Mouse (Mus musculus) central nervous system, embryonic 14 days (tissue): ENCODE results near the gene Tjap1. TPM values are rescaled to one million over a fixed set of nuclear protein-coding genes. Genes with fewer than 3 reads are reported as not detected.

Source experiments
- polyA plus RNA-seq: library from polyadenylated mRNA; depleted of rRNA; stranded (reverse); fragments of >200 nt; gene quantifications from 2 replicates; pipeline ENCODE4 v1.2.3, GENCODE M21; 2012; rRNA removed

The Tjap1 gene
- 76.4 and 83.6 TPM in 2 replicates for polyA plus RNA-seq

DNA sequence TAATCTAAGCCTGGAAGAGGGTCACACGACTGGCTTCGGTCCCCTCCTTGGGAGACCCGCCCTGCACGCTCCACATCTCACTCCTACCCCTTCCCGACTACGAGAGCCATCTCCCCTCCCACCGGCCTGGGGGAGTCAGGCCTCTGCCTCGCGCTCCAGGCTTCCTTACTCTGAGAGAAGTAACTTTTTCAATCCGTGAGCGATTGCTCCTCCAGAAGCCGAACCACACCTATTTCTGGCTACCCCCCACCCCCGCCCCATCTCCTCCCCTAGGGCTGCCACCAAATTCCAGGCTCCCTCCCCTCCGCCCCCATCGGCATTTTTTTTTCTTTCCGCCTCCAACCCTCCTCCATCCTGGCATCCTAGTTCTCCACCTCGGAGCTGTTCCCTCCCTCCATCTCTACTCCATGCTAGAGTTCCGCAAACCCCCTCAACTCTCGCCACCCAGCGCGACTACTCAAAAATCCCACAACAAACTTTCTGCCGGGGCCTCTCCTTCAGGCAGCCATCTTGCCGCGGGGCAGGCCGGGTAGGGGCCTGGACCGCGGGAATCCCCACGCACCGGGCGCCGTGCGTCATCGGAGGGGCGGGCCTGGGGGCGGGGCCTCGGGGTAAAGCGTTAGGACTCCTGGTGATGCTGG is at the start of gene Tjap1:
Gene Tjap1 (minus strand): TSS at position 544 of the 641 bp plus-strand sequence.

GRCm38 (mm10) chr17:46327906-46328534 is 45.2 kb upstream of the Tjap1 start, which contains the start of gene Abcc10:
Abcc10 (minus strand) TSS chr17:46328352.

GRCm38 (mm10) chr17:46297364-46298219 is 14.8 kb upstream of the Tjap1 start, which contains the start of gene Dlk2:
Dlk2 (plus strand) TSS chr17:46297421.

GRCm38 (mm10) chr17:46253452-46254084 is 29.3 kb downstream of the Tjap1 start, which contains the start of gene Lrrc73:
Lrrc73 (plus strand) TSS chr17:46253531.

DNA sequence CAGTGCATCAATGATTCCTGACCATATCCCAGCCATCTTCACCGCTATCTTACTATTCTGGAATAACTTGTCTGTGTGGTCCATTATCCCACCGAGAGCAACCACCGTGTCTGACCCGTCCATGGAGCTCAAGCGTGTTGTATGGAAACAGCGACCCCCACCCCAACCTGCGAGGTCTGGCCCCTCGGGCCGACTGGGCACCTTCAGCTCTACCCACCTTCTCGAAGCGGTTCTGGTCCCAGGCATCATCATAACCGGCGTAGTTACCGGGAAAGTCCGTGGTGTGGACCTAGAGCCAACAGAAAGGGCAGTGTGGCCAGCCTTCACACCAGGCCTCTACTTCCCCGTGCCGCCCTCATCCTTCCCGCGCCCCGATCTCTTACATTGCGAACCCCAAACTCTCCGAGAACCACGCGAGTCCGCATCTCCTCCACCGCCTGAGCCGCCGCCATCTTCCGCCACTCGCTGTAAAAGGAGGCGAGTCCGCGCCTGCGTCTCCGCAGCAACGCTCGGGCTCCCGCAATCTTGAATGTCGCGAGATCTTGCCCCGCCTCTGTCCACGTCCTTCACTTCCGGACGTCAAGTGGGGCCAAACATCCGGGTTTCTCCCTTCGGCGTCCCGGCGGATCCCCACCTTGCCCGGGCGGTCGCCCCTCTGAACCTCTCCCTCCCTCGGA is 35.2 kb downstream of the Tjap1 start, which contains the start of the genes Polr1c and Yipf3:
Gene Polr1c (minus strand): TSS at position 543 of the 677 bp plus-strand sequence.
Gene Yipf3 (plus strand): TSS at position 569 of the 677 bp plus-strand sequence.

Other genes starting within 250 kb of the Tjap1 start
- gene Mrps18a, start 172.0 kb downstream of the Tjap1 start, polyA plus RNA-seq = 92.3 and 96.9 TPM in 2 replicates
- gene Rsph9, start 138.8 kb downstream of the Tjap1 start, polyA plus RNA-seq = 26.1 and 26.4 TPM in 2 replicates
- 21.7 and 23.9 TPM in 2 replicates for gene Mad2l1bp, start 129.5 kb downstream of the Tjap1 start, polyA plus RNA-seq
- gene Gtpbp2, start 122.0 kb downstream of the Tjap1 start, polyA plus RNA-seq = 186 and 196 TPM in 2 replicates
- 11.3 and 12.0 TPM in 2 replicates for gene Polh, start 80.4 kb downstream of the Tjap1 start, polyA plus RNA-seq
- gene Xpo5, start 80.2 kb downstream of the Tjap1 start, polyA plus RNA-seq = 51.0 and 55.9 TPM in 2 replicates
- 120 and 123 TPM in 2 replicates for gene Polr1c, start 35.0 kb downstream of the Tjap1 start, polyA plus RNA-seq
- gene Yipf3, start 34.9 kb downstream of the Tjap1 start, polyA plus RNA-seq = 68.1 and 81.0 TPM in 2 replicates
- 20.0 and 20.2 TPM in 2 replicates for gene Lrrc73, start 29.5 kb downstream of the Tjap1 start, polyA plus RNA-seq
- gene Dlk2, start 14.4 kb upstream of the Tjap1 start, polyA plus RNA-seq = 74.5 and 85.0 TPM in 2 replicates
- 16.7 and 17.0 TPM in 2 replicates for gene Abcc10, start 45.3 kb upstream of the Tjap1 start, polyA plus RNA-seq
- 36.2 and 37.2 TPM in 2 replicates for gene Zfp318, start 100.7 kb upstream of the Tjap1 start, polyA plus RNA-seq
- 7.2 and 8.6 TPM in 2 replicates for gene Crip3, start 145.9 kb upstream of the Tjap1 start, polyA plus RNA-seq
- 0.14 and 0.15 TPM in 2 replicates for gene Slc22a7, start 155.4 kb upstream of the Tjap1 start, polyA plus RNA-seq
- gene Ttbk1, start 204.6 kb upstream of the Tjap1 start, polyA plus RNA-seq = 20.1 and 21.0 TPM in 2 replicates
- gene Dnph1, start 213.7 kb upstream of the Tjap1 start, polyA plus RNA-seq = 22.5 and 29.6 TPM in 2 replicates